Mouse (Mus musculus) CH12.LX (cell line): Measurements from ENCODE around the gene Gm16181. TPM values are rescaled to one million over a fixed set of nuclear protein-coding genes. Genes with fewer than 3 reads are reported as not detected.

Source experiments
- DNase-seq: peaks from one replicate; pipeline ENCODE4 v3.0.0-alpha.2; 2013; ENCODE audit errors: extremely low read depth
- H3K27ac ChIP-seq: 2 replicates; pipeline ENCODE4 v1.5.1; 2012; ENCODE audit warnings: low read depth, mild to moderate bottlenecking, control low read depth, moderate library complexity; ENCODE audit not compliant: insufficient read depth
- H3K27me3 ChIP-seq: replicated peaks from 2 replicates; pipeline ENCODE3; 2012; ENCODE audit warnings: inconsistent platforms
- H3K36me3 ChIP-seq, 2 experiments: replicated peaks in 1 of 2; 2 replicates each; pipeline versions ENCODE3 to v1.6.1; 2012; ENCODE audit warnings: inconsistent platforms in 1 of 2, low read length in 1 of 2, mild to moderate bottlenecking in 1 of 2, mixed read lengths in 1 of 2, moderate library complexity in 1 of 2; ENCODE audit not compliant: control insufficient read depth in 1 of 2, insufficient read depth in 1 of 2
- H3K4me1 ChIP-seq, 2 experiments: 2 replicates each; pipeline ENCODE4 v1.6.1; 2012; ENCODE audit warnings: inconsistent platforms in 1 of 2, moderate library complexity in 1 of 2; ENCODE audit not compliant: insufficient read depth in 2 of 2, control insufficient read depth in 1 of 2
- H3K4me2 ChIP-seq: 2 replicates; pipeline ENCODE4 v1.6.1; 2012; ENCODE audit warnings: low read depth, mild to moderate bottlenecking, control low read depth; ENCODE audit not compliant: poor library complexity, insufficient read depth, severe bottlenecking
- H3K4me3 ChIP-seq, 3 experiments: fragments of 150-350 bp in 1 of 3; sonication (generic) in 1 of 3; replicated peaks in 1 of 3; 2 replicates each; pipeline versions ENCODE3 to v1.5.1; 2011 to 2012; ENCODE audit warnings: low read depth in 2 of 3, low read length in 2 of 3, mild to moderate bottlenecking in 2 of 3, moderate library complexity in 2 of 3, control low read depth in 1 of 3, improper control_type of control experiment in 1 of 3, inconsistent platforms in 1 of 3, mixed read lengths in 1 of 3; ENCODE audit not compliant: poor library complexity in 1 of 3
- H3K79me2 ChIP-seq: replicated peaks from 2 replicates; pipeline ENCODE4 v1.6.1; 2012; ENCODE audit warnings: mild to moderate bottlenecking, moderate library complexity; ENCODE audit not compliant: control insufficient read depth, poor library complexity, insufficient read depth, severe bottlenecking; ENCODE audit errors: extremely low read depth
- H3K9ac ChIP-seq: 2 replicates; pipeline ENCODE4 v1.6.1; 2012; ENCODE audit warnings: low read depth, mild to moderate bottlenecking, control low read depth, moderate library complexity; ENCODE audit not compliant: insufficient read depth
- H3K9me3 ChIP-seq: replicated peaks from 2 replicates; pipeline ENCODE3; 2012; ENCODE audit warnings: low read length, inconsistent platforms, mixed read lengths
- BHLHE40 ChIP-seq: IDR thresholded peaks from 2 replicates; pipeline ENCODE4 v1.6.1; 2011; ENCODE audit warnings: mild to moderate bottlenecking, low read depth, low read length, improper control_type of control experiment
- CHD1 ChIP-seq: IDR thresholded peaks from 2 replicates; pipeline ENCODE4 v1.6.1; 2012; ENCODE audit warnings: low read depth, low read length, improper control_type of control experiment, inconsistent platforms
- CHD2 ChIP-seq: IDR thresholded peaks from 2 replicates; pipeline ENCODE4 v1.6.1; 2011; ENCODE audit warnings: low read length, improper control_type of control experiment
- CTCF ChIP-seq, 2 experiments: IDR thresholded peaks in 1 of 2; conservative IDR thresholded peaks in 1 of 2; 2 replicates each; pipeline ENCODE4 v1.5.1; 2011 to 2012; ENCODE audit warnings: low read depth in 2 of 2, low read length in 2 of 2, improper control_type of control experiment in 1 of 2, inconsistent platforms in 1 of 2, mild to moderate bottlenecking in 1 of 2, moderate library complexity in 1 of 2
- E2F4 ChIP-seq: IDR thresholded peaks from 2 replicates; pipeline ENCODE4 v1.6.1; 2011; ENCODE audit warnings: low read depth, low read length, improper control_type of control experiment; ENCODE audit not compliant: insufficient replicate concordance
- ELF1 ChIP-seq: IDR thresholded peaks from 2 replicates; pipeline ENCODE4 v1.6.1; 2014; ENCODE audit warnings: low read depth, mild to moderate bottlenecking, inconsistent platforms, low read length, improper control_type of control experiment
- EP300 ChIP-seq: IDR thresholded peaks from 2 replicates; pipeline ENCODE4 v1.6.1; 2011; ENCODE audit warnings: low read length, improper control_type of control experiment
- ETS1 ChIP-seq: conservative IDR thresholded peaks from 2 replicates; pipeline ENCODE4 v1.6.1; 2012; ENCODE audit warnings: low read depth, mild to moderate bottlenecking, inconsistent platforms, low read length, improper control_type of control experiment, moderate library complexity
- GABPA ChIP-seq: IDR thresholded peaks from 2 replicates; pipeline ENCODE4 v1.6.1; 2012; ENCODE audit warnings: low read depth, low read length, improper control_type of control experiment, inconsistent platforms; ENCODE audit not compliant: insufficient replicate concordance
- HCFC1 ChIP-seq: IDR thresholded peaks from 2 replicates; pipeline ENCODE4 v1.6.1; 2012; ENCODE audit warnings: low read depth, mild to moderate bottlenecking, inconsistent platforms, low read length, improper control_type of control experiment
- IRF4 ChIP-seq: IDR thresholded peaks from 2 replicates; pipeline ENCODE4 v1.6.1; 2014; ENCODE audit warnings: low read depth, mild to moderate bottlenecking, inconsistent platforms, low read length, improper control_type of control experiment
- JUN ChIP-seq: IDR thresholded peaks from 2 replicates; pipeline ENCODE4 v1.6.1; 2011; ENCODE audit warnings: low read depth, mild to moderate bottlenecking, low read length, improper control_type of control experiment, moderate library complexity; ENCODE audit not compliant: insufficient read depth
- JUND ChIP-seq: conservative IDR thresholded peaks from 2 replicates; pipeline ENCODE4 v1.6.1; 2011; ENCODE audit warnings: low read depth, low read length, improper control_type of control experiment
- KAT2A ChIP-seq: IDR thresholded peaks from 2 replicates; pipeline ENCODE4 v1.6.1; 2012; ENCODE audit warnings: low read length, improper control_type of control experiment, inconsistent platforms; ENCODE audit not compliant: insufficient replicate concordance
- MAFK ChIP-seq: IDR thresholded peaks from 2 replicates; pipeline ENCODE4 v1.6.1; 2011; ENCODE audit warnings: low read length, improper control_type of control experiment; ENCODE audit not compliant: insufficient replicate concordance
- MAX ChIP-seq: IDR thresholded peaks from 2 replicates; pipeline ENCODE4 v1.6.1; 2011; ENCODE audit warnings: low read length, improper control_type of control experiment
- MAZ ChIP-seq: IDR thresholded peaks from 2 replicates; pipeline ENCODE4 v1.6.1; 2012; ENCODE audit warnings: low read depth, mild to moderate bottlenecking, inconsistent platforms, low read length, improper control_type of control experiment, moderate library complexity
- MEF2A ChIP-seq: IDR thresholded peaks from 2 replicates; pipeline ENCODE4 v1.6.1; 2014; ENCODE audit warnings: low read depth, mild to moderate bottlenecking, inconsistent platforms, low read length, improper control_type of control experiment, borderline replicate concordance
- MXI1 ChIP-seq: IDR thresholded peaks from 2 replicates; pipeline ENCODE4 v1.6.1; 2011; ENCODE audit warnings: mild to moderate bottlenecking, low read depth, low read length, improper control_type of control experiment
- MYC ChIP-seq: IDR thresholded peaks from 2 replicates; pipeline ENCODE4 v1.6.1; 2011; ENCODE audit warnings: low read depth, mild to moderate bottlenecking, improper control_type of control experiment, low read length
- NELFE ChIP-seq: IDR thresholded peaks from 2 replicates; pipeline ENCODE4 v1.6.1; 2011; ENCODE audit warnings: low read depth, low read length, improper control_type of control experiment
- NRF1 ChIP-seq: IDR thresholded peaks from 2 replicates; pipeline ENCODE4 v1.6.1; 2014; ENCODE audit warnings: low read depth, mild to moderate bottlenecking, inconsistent platforms, low read length, improper control_type of control experiment, moderate library complexity
- PAX5 ChIP-seq: IDR thresholded peaks from 2 replicates; pipeline ENCODE4 v1.6.1; 2012; ENCODE audit warnings: low read length, inconsistent platforms, mixed read lengths
- POLR2A ChIP-seq: IDR thresholded peaks from 2 replicates; pipeline ENCODE4 v1.6.1; 2011; ENCODE audit warnings: low read depth, mild to moderate bottlenecking, improper control_type of control experiment, low read length
- POLR2AphosphoS2 ChIP-seq: IDR thresholded peaks from 2 replicates; pipeline ENCODE4 v1.6.1; 2011; ENCODE audit warnings: low read depth, low read length, improper control_type of control experiment
- RAD21 ChIP-seq: IDR thresholded peaks from 2 replicates; pipeline ENCODE4 v1.6.1; 2011; ENCODE audit warnings: low read depth, mild to moderate bottlenecking, low read length, improper control_type of control experiment, moderate library complexity
- RCOR1 ChIP-seq: conservative IDR thresholded peaks from 2 replicates; pipeline ENCODE4 v1.6.1; 2012; ENCODE audit warnings: low read depth, mild to moderate bottlenecking, inconsistent platforms, low read length, improper control_type of control experiment
- SIN3A ChIP-seq: IDR thresholded peaks from 2 replicates; pipeline ENCODE4 v1.6.1; 2012; ENCODE audit warnings: low read length, improper control_type of control experiment, inconsistent platforms
- SMC3 ChIP-seq: IDR thresholded peaks from 2 replicates; pipeline ENCODE4 v1.6.1; 2011; ENCODE audit warnings: low read depth, low read length, improper control_type of control experiment
- TBP ChIP-seq: conservative IDR thresholded peaks from 2 replicates; pipeline ENCODE4 v1.6.1; 2011; ENCODE audit warnings: low read depth, low read length, improper control_type of control experiment
- TCF12 ChIP-seq: IDR thresholded peaks from 2 replicates; pipeline ENCODE4 v1.6.1; 2014; ENCODE audit warnings: low read depth, mild to moderate bottlenecking, inconsistent platforms, low read length, improper control_type of control experiment
- UBTF ChIP-seq: IDR thresholded peaks from 2 replicates; pipeline ENCODE4 v1.6.1; 2012; ENCODE audit warnings: low read depth, mild to moderate bottlenecking, inconsistent platforms, low read length, improper control_type of control experiment, moderate library complexity
- USF1 ChIP-seq: IDR thresholded peaks from 2 replicates; pipeline ENCODE4 v1.6.1; 2014; ENCODE audit warnings: low read depth, mild to moderate bottlenecking, inconsistent platforms, low read length, improper control_type of control experiment
- USF2 ChIP-seq: conservative IDR thresholded peaks from 2 replicates; pipeline ENCODE4 v1.6.1; 2011; ENCODE audit warnings: low read depth, low read length, improper control_type of control experiment
- ZC3H11A ChIP-seq: IDR thresholded peaks from 2 replicates; pipeline ENCODE4 v1.6.1; 2012; ENCODE audit warnings: low read depth, mild to moderate bottlenecking, inconsistent platforms, low read length, improper control_type of control experiment
- ZKSCAN1 ChIP-seq: IDR thresholded peaks from 2 replicates; pipeline ENCODE4 v1.6.1; 2012; ENCODE audit warnings: low read depth, inconsistent platforms, low read length, improper control_type of control experiment, borderline replicate concordance
- ZMIZ1 ChIP-seq: IDR thresholded peaks from 2 replicates; pipeline ENCODE4 v1.6.1; 2012; ENCODE audit warnings: low read depth, mild to moderate bottlenecking, inconsistent platforms, low read length, improper control_type of control experiment
- ZNF384 ChIP-seq: IDR thresholded peaks from 2 replicates; pipeline ENCODE4 v1.6.1; 2012; ENCODE audit warnings: low read depth, low read length, improper control_type of control experiment, inconsistent platforms
- dilution Hi-C: fragments of 300-500 bp; cut with MboI; formaldehyde crosslinking; loops from 2 replicates; pipeline ENCODE4 v1.14.3; 2020; ENCODE audit warnings: low sequenced_read_pairs; ENCODE audit not compliant: extremely low pct_unique_long_range_greater_than_20kb, extremely low pct_ligation_motif_present
- in situ Hi-C: fragments of 300-500 bp; cut with MboI; formaldehyde crosslinking; loops from 3 replicates; pipeline ENCODE4 v1.14.3; 2019; ENCODE audit warnings: low sequenced_read_pairs, low pct_ligation_motif_present, low pct_unique_long_range_greater_than_20kb, mixed read lengths
- polyA plus RNA-seq: library from polyadenylated mRNA; unstranded; fragments of >175 nt; gene quantifications from 2 replicates; pipeline ENCODE4 v1.2.1, GENCODE M21; 2012; ENCODE audit warnings: low read depth; ENCODE audit not compliant: insufficient read length
- total RNA-seq, 2 experiments: library from RNA; depleted of rRNA; stranded (reverse); fragments of 300-350 nt in 1 of 2; fragments of >200 nt in 1 of 2; gene quantifications; 2 replicates each; pipeline ENCODE4 v1.2.3; 2012 to 2014

The Gm16181 gene
- total and polyA plus RNA-seq, 3 experiments = not detected

- Histone ChIP-seq H3K27ac (peak overlapping the region; percentile 78), H3K27me3 (no peaks in the 10 kb centered on the region), H3K4me3 (peak overlapping the region; percentile 68 to 92 (median 73)), H3K9ac (peak overlapping the region; percentile 83; the same call in 1 of the 2 replicates), H3K4me2 (peak overlapping the region; percentile 95), H3K9me3 (no peaks in the 10 kb centered on the region), H3K4me1 (peaks cover 17 to 54% of the 10 kb centered on the region in 2 experiments; a peak in 3 of 4 replicates), H3K36me3 (peaks cover 3 to 15% of the 10 kb centered on the region in 2 experiments), H3K79me2 (peaks cover 28% of the 10 kb centered on the region)
- in situ Hi-C loops = no loop called here
- no peak; the same call in 1 of the 2 replicates for TF ChIP-seq MAZ
- peak; percentile 98 for TF ChIP-seq BHLHE40
- TF ChIP-seq GABPA = no peak
- TF ChIP-seq UBTF = no peak
- TF ChIP-seq ZNF384 = no peak
- TF ChIP-seq ZKSCAN1 = no peak
- no peak; the same call in 1 of the 2 replicates for TF ChIP-seq CHD2
- TF ChIP-seq MAFK = no peak
- TF ChIP-seq NRF1 = no peak
- TF ChIP-seq HCFC1 = peak; percentile 55
- peak; percentile 46; the same call in 1 of the 2 replicates for TF ChIP-seq MYC
- no peak for TF ChIP-seq ZC3H11A
- peak; percentile 80 for TF ChIP-seq MAX
- peak; percentile 80 for TF ChIP-seq ELF1
- no peak for TF ChIP-seq KAT2A
- TF ChIP-seq SMC3 = no peak; the same call in none of the 2 replicates
- TF ChIP-seq ZMIZ1 = no peak
- TF ChIP-seq CTCF (conservative IDR thresholded peaks at IDR 0.05 in 1 of 2, IDR thresholded peaks at IDR 0.05 in 1 of 2; ENCODE audit: low read depth in 2 of 2, low read length in 2 of 2) = no peak
- no peak for TF ChIP-seq RAD21
- peak; percentile 60 for TF ChIP-seq MEF2A
- TF ChIP-seq POLR2AphosphoS2 = no peak
- TF ChIP-seq USF1 = no peak
- 0 out of 2 replicates have a peak, but pooled peaks have one; percentile 21 for TF ChIP-seq EP300
- 0 out of 2 replicates have a peak, but pooled peaks have one; percentile 61 for TF ChIP-seq SIN3A
- TF ChIP-seq POLR2A = peak; percentile 51; the same call in 1 of the 2 replicates
- TF ChIP-seq PAX5 = no peak
- no peak for TF ChIP-seq CHD1
- no peak for TF ChIP-seq RCOR1
- no peak for TF ChIP-seq JUN
- peak; percentile 84 for TF ChIP-seq ETS1
- TF ChIP-seq E2F4 = no peak
- peak; percentile 53 for TF ChIP-seq MXI1
- TF ChIP-seq NELFE = no peak
- peak; percentile 57 for TF ChIP-seq IRF4
- peak; percentile 70; the same call in 1 of the 2 replicates for TF ChIP-seq TCF12
- no peak; the same call in 1 of the 2 replicates for TF ChIP-seq TBP
- no peak for TF ChIP-seq USF2
- TF ChIP-seq JUND = no peak
- DNase-seq = peak; percentile 93
- dilution Hi-C loops = no loop called here
Measured at GRCm38 (mm10) chr17:35200398-35200797, 20.2 kb upstream of the Gm16181 start.
